Comparison of ENCODE assay signal across 25 mouse cellular contexts in the genomic region with DNA sequence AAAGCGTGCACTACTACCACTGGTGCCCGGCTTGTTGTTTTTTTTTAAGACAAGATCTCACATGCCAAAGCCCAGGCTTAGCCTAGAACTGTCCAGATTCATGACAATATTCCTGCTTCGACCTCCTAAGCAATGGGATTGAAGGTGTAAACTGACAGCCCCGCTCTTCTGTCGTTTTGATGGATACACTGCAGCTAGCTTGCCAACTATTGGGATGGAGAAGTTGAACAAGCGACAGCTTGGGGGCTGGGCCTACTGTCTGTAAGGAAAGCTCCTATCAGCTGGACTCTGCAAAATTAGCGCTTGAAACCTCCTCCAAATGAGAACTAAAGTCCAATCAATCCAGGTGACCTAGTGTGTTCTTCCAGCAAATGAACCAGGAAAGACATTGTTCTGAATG. TPM values are rescaled to one million over a fixed set of nuclear protein-coding genes. Genes with fewer than 3 reads are reported as not detected.
DNase-seq lines count a peak whose midpoint lies in the region; ATAC-seq and TF ChIP-seq lines count a peak whose summit lies in the region.
"Had no signal": no experiment of that assay in that cellular context is flagged by ENCODE, and none has a peak within 500 bp of the region (broad histone marks: within the 10 kb centered on the region; RNA-seq: fewer than 3 reads in every experiment).

No protein-coding gene starts in this region.

- H3K36me3 ChIP-seq in liver, adult 2 months (ENCODE audit: control insufficient read depth, insufficient read depth, low read length): peaks cover 40% of the 10 kb centered on the region
- peaks cover 61% of the 10 kb centered on the region for H3K36me3 ChIP-seq in liver, embryonic 12.5 days
- peaks cover 13% of the 10 kb centered on the region; the same call in 1 of the 2 replicates for H3K36me3 ChIP-seq in lung, postnatal 0 days (ENCODE audit: insufficient read depth, low read length)
- H3K36me3 ChIP-seq in embryonic facial prominence, embryonic 10.5 days (replicated peaks): peaks cover 74% of the 10 kb centered on the region
- peaks cover 7% of the 10 kb centered on the region for H3K36me3 ChIP-seq in thymus, adult 2 months (ENCODE audit: control insufficient read depth, insufficient read depth, low read length)

- H3K4me1 ChIP-seq in liver, adult 2 months (ENCODE audit: control insufficient read depth, insufficient read depth, low read length): 0 out of 2 replicates have a peak, but pooled peaks cover 2% of the 10 kb centered on the region
- H3K4me1 ChIP-seq in liver, embryonic 12.5 days: no peaks in the 10 kb centered on the region
- H3K4me1 ChIP-seq in lung, postnatal 0 days (ENCODE audit: insufficient read depth, low read depth, low read length): no peaks in the 10 kb centered on the region
- no peaks in the 10 kb centered on the region for H3K4me1 ChIP-seq in embryonic facial prominence, embryonic 10.5 days
- no peaks in the 10 kb centered on the region for H3K4me1 ChIP-seq in thymus, adult 2 months (replicated peaks; ENCODE audit: control insufficient read depth, insufficient read depth, low read length)
- H3K4me1 ChIP-seq: embryonic facial prominence, embryonic 12.5 days; forebrain, embryonic 13.5 days; forebrain, embryonic 15.5 days had no signal

- no peak overlapping the region for H3K27ac ChIP-seq in liver, adult 2 months (replicated peaks; ENCODE audit: insufficient read depth, low read depth, low read length)
- no peak overlapping the region for H3K27ac ChIP-seq in liver, embryonic 12.5 days
- no peak overlapping the region for H3K27ac ChIP-seq in lung, postnatal 0 days (ENCODE audit: low read length)
- no peak overlapping the region for H3K27ac ChIP-seq in embryonic facial prominence, embryonic 10.5 days (replicated peaks)
- no peak overlapping the region for H3K27ac ChIP-seq in thymus, adult 2 months (ENCODE audit: control insufficient read depth, insufficient read depth, low read length)
- H3K27ac ChIP-seq: embryonic facial prominence, embryonic 12.5 days; forebrain, embryonic 13.5 days; forebrain, embryonic 15.5 days had no signal

- no peaks in the 10 kb centered on the region for H3K79me2 ChIP-seq in liver, adult 2 months (ENCODE audit: control insufficient read depth, insufficient read depth, low read length)

- no peak overlapping the region for H3K9ac ChIP-seq in liver, adult 2 months (ENCODE audit: low read depth, low read length)
- no peak overlapping the region for H3K9ac ChIP-seq in liver, embryonic 12.5 days
- no peak overlapping the region for H3K9ac ChIP-seq in lung, postnatal 0 days (replicated peaks; ENCODE audit: low read depth)
- H3K9ac ChIP-seq: embryonic facial prominence, embryonic 12.5 days; forebrain, embryonic 13.5 days; forebrain, embryonic 15.5 days; forebrain, postnatal 0 days had no signal

- no peak for TF ChIP-seq CTCF in liver, adult 2 months (IDR thresholded peaks at IDR 0.05; ENCODE audit: low read depth, low read length)
- no peak for TF ChIP-seq CTCF in lung, postnatal 0 days (IDR thresholded peaks at IDR 0.05)
- no peak for TF ChIP-seq CTCF in thymus, adult 2 months (IDR thresholded peaks at IDR 0.05; ENCODE audit: borderline replicate concordance, control insufficient read depth, extremely low read depth, insufficient read depth, low read length, poor library complexity)

- no peaks in the 10 kb centered on the region for H3K27me3 ChIP-seq in liver, adult 2 months (ENCODE audit: control insufficient read depth, insufficient read depth, low read length)
- no peaks in the 10 kb centered on the region for H3K27me3 ChIP-seq in liver, embryonic 12.5 days (replicated peaks)
- H3K27me3 ChIP-seq in lung, postnatal 0 days (replicated peaks; ENCODE audit: insufficient read depth, low read length): no peaks in the 10 kb centered on the region
- H3K27me3 ChIP-seq in embryonic facial prominence, embryonic 10.5 days (replicated peaks; ENCODE audit: low read depth, poor library complexity, severe bottlenecking): no peaks in the 10 kb centered on the region
- H3K27me3 ChIP-seq in thymus, adult 2 months (ENCODE audit: control insufficient read depth, insufficient read depth, low read length): no peaks in the 10 kb centered on the region
- H3K27me3 ChIP-seq: CH12.LX; embryonic facial prominence, embryonic 12.5 days; forebrain, embryonic 13.5 days; forebrain, embryonic 15.5 days had no signal

- no peak overlapping the region for H3K4me3 ChIP-seq in liver, adult 2 months (ENCODE audit: insufficient read depth, low read depth, low read length)
- no peak overlapping the region for H3K4me3 ChIP-seq in liver, embryonic 12.5 days
- no peak overlapping the region for H3K4me3 ChIP-seq in lung, postnatal 0 days (ENCODE audit: low read depth, low read length)
- no peak overlapping the region for H3K4me3 ChIP-seq in embryonic facial prominence, embryonic 10.5 days
- H3K4me3 ChIP-seq in thymus, adult 2 months (ENCODE audit: control insufficient read depth, insufficient read depth, low read length): no peak overlapping the region
- H3K4me3 ChIP-seq: embryonic facial prominence, embryonic 12.5 days; forebrain, embryonic 13.5 days; forebrain, embryonic 15.5 days had no signal

- no peak for ATAC-seq in liver, embryonic 12.5 days
- ATAC-seq in lung, postnatal 0 days: 0 out of 2 replicates have a peak, but pooled peaks have one; percentile 2
- ATAC-seq: CD4-positive, CD25-positive, alpha-beta regulatory T cell, adult 4 months; forebrain, embryonic 13.5 days; forebrain, embryonic 15.5 days; forebrain, postnatal 0 days had no signal

- DNase-seq in liver, adult 2 months (ENCODE audit: extremely low read depth, low read depth, low spot score): peak; percentile 56
- no peak for DNase-seq in lung, postnatal 0 days (ENCODE audit: low spot score)
- no peak for DNase-seq in lung, postnatal 14 days
- peak; percentile 34 for DNase-seq in NIH3T3 (ENCODE audit: low read depth)
- DNase-seq in embryonic facial prominence, embryonic 10.5 days (ENCODE audit: low spot score): no peak
- DNase-seq in thymus, adult 2 months: no peak
- DNase-seq: adrenal gland, adult 2 months; adrenal gland, postnatal 10 days; adrenal gland, postnatal 25 days; B cell, adult 2 months; cerebellum, adult 11 months; cerebellum, adult 18-20 months; cerebellum, adult 8-10 months; cerebellum, adult 9-11 months; cerebellum, postnatal 14 days; cerebellum, postnatal 36 days; embryo, embryonic 11 days; forebrain, postnatal 0 days had no signal

- no peaks in the 10 kb centered on the region for H3K9me3 ChIP-seq in liver, embryonic 12.5 days (replicated peaks)
- H3K9me3 ChIP-seq in lung, postnatal 0 days (ENCODE audit: low read length): no peaks in the 10 kb centered on the region
- H3K9me3 ChIP-seq in embryonic facial prominence, embryonic 10.5 days: no peaks in the 10 kb centered on the region
- H3K9me3 ChIP-seq: embryonic facial prominence, embryonic 12.5 days; forebrain, embryonic 13.5 days; forebrain, embryonic 15.5 days; G1E had no signal

- TF ChIP-seq POLR2A in liver, adult 2 months (IDR thresholded peaks at IDR 0.05; ENCODE audit: extremely low read depth, insufficient read depth, low read length): no peak
- TF ChIP-seq POLR2A in thymus, adult 2 months (IDR thresholded peaks at IDR 0.05; ENCODE audit: control insufficient read depth, extremely low read depth, insufficient read depth, low read length, poor library complexity): no peak

- H3K4me2 ChIP-seq in liver, embryonic 12.5 days: no peak overlapping the region
- H3K4me2 ChIP-seq in lung, postnatal 0 days (replicated peaks; ENCODE audit: low read depth, low read length): no peak overlapping the region
- H3K4me2 ChIP-seq: embryonic facial prominence, embryonic 12.5 days; forebrain, embryonic 13.5 days; forebrain, embryonic 15.5 days had no signal

- 52% methylated on average over 7 of the region's 7 CpGs for WGBS in liver, adult 2 months
- WGBS in liver, embryonic 12.5 days (ENCODE audit: insufficient replicate concordance): 76% methylated on average over 7 of the region's 7 CpGs
- WGBS in lung, postnatal 0 days: 78% methylated on average over 7 of the region's 7 CpGs
- WGBS in embryonic facial prominence, embryonic 10.5 days: 93% methylated on average over 7 of the region's 7 CpGs
- WGBS in thymus, adult 2 months: 89% methylated on average over 7 of the region's 7 CpGs

- TF ChIP-seq EP300 in lung, postnatal 0 days (IDR thresholded peaks at IDR 0.05): no peak

RNA-seq across cellular contexts. Expression of a gene that starts 26.9 kb away (rescaled TPM):
- 14.7 and 17.5 TPM in 2 replicates for total RNA-seq in liver, adult 2 months (2014; rRNA removed)
- 14.0 and 14.3 TPM in 2 replicates for polyA plus RNA-seq in liver, adult 2 months (2012; rRNA removed)
- polyA plus RNA-seq in liver, embryonic 12.5 days (2016; fragmentation: Nextera tagmentation; extraction: Ambion mirVana): 68.7 and 70.5 TPM in 2 replicates
- polyA plus RNA-seq in lung, postnatal 0 days (2015; fragmentation: Nextera tagmentation; extraction: Ambion mirVana): 17.5 and 19.1 TPM in 2 replicates
- 77.2 and 78.4 TPM in 2 replicates for polyA plus RNA-seq in embryonic facial prominence, embryonic 10.5 days (2016; fragmentation: Nextera tagmentation; extraction: Ambion mirVana)
- 46.0 and 51.5 TPM in 2 replicates for polyA plus RNA-seq in thymus, adult 2 months (2012; rRNA removed)

Comparison
In these comparisons a context has a peak if more than half of its experiments do, and no peak if none do; other contexts are left out.
1. DNase-seq: peak in liver, adult 2 months (single experiment) and NIH3T3 (single experiment); none in lung, postnatal 0 days (single experiment), lung, postnatal 14 days (single experiment), embryonic facial prominence, embryonic 10.5 days (single experiment) and thymus, adult 2 months (single experiment).